Mouse (Mus musculus): ENCODE measurements at regions not wholly inside any gene's neighbourhood (a gene's known extent, or its start where the extent isn't known, plus 50 kb on each side); places are given as distances from the start of the nearest gene placed in this dataset.

DNA sequence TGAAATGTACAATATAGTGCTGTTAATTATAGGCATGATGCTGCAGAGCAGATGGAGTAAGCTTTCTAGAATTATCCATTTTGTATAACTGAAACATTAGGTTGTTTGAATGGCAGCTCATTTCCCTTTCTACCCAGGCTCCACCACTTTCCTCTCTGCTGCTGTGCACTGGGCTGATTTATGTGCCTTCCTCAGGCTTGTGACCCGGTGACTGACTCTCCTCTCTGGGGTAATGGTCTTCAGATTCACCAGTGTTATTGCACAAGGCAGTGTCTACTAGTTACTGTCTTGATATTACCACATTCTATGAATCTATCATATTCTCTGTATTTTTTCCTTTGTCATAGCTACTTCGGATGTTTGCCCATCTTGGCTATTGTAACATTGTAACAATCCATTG lies 109.4 kb upstream of the Tpk1 start:
- no peak overlapping the region for H3K9ac ChIP-seq
- H3K27me3 ChIP-seq (ENCODE audit: insufficient read depth, low read length) = no peaks in the 10 kb centered on the region
- DNase-seq = peak; percentile 15
- H3K27ac ChIP-seq (ENCODE audit: low read depth, low read length) = no peak overlapping the region
- ATAC-seq = peak; percentile 54
- H3K4me2 ChIP-seq (ENCODE audit: low read depth) = no peak overlapping the region
- H3K9me3 ChIP-seq (ENCODE audit: low read length) = no peaks in the 10 kb centered on the region
- no peak overlapping the region for H3K4me3 ChIP-seq (ENCODE audit: low read depth, low read length)
- no peaks in the 10 kb centered on the region for H3K36me3 ChIP-seq (ENCODE audit: insufficient read depth)
- no peak for TF ChIP-seq CTCF (IDR thresholded peaks at IDR 0.05; ENCODE audit: low read depth)
- H3K4me1 ChIP-seq (ENCODE audit: insufficient read depth) = no peaks in the 10 kb centered on the region
- 78% methylated on average over 2 of the region's 2 CpGs for WGBS

DNA sequence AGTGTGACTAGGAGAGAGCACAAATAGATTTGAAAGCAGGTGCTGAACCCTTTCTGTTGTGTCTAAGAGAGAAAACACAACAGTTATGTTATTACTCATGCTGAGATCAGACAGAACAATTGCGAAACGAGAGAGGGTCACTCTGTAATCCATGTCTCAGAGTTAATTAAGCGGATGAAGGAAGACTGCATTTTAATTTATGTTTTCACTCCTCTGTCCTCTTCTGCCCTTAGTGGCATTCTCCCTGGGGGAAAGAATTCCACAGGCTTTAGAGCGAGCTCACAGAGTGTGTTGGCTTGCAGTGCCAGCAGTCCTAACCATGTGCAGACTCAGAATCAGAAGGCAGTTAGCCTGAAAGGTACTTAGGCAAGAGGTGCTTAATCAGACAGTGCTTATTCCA lies 108.4 kb upstream of the Tpk1 start:
- Histone ChIP-seq H3K27ac (ENCODE audit: low read depth, low read length) (no peak overlapping the region), H3K36me3 (ENCODE audit: insufficient read depth) (no peaks in the 10 kb centered on the region), H3K9me3 (ENCODE audit: low read length) (no peaks in the 10 kb centered on the region), H3K27me3 (ENCODE audit: insufficient read depth, low read length) (no peaks in the 10 kb centered on the region), H3K4me2 (ENCODE audit: low read depth) (no peak overlapping the region), H3K9ac (no peak overlapping the region), H3K4me3 (ENCODE audit: low read depth, low read length) (no peak overlapping the region), H3K4me1 (ENCODE audit: insufficient read depth) (no peaks in the 10 kb centered on the region)
- 11% methylated on average over 4 of the region's 4 CpGs for WGBS
- ATAC-seq (peak; percentile 34; the same call in 1 of the 2 replicates), DNase-seq (peak; percentile 4)
- TF ChIP-seq CTCF (IDR thresholded peaks at IDR 0.05; ENCODE audit: low read depth) = no peak

DNA sequence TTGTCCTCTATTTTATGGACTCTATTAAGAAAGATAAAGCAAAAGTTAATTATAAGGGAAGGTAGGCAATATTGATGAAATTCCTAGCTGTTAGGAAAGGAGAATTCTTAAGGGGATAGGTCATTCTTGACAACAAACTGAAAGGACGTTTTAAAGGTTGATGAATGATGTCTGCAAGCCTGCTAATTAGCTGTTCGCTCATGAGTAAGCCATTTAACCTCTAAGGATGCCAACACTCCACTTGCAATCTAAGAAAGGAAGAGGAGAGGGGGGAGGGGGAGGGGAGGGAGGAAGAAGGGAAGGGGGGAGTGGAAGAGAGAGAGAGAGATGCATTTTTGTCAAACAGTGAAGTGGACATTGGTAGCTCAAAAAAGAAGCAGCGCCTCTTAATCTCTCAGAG lies 107.5 kb upstream of the Tpk1 start:
- WGBS = 23% methylated on average over 3 of the region's 3 CpGs
- Histone ChIP-seq H3K4me2 (ENCODE audit: low read depth) (no peak overlapping the region), H3K27ac (ENCODE audit: low read depth, low read length) (no peak overlapping the region), H3K4me1 (ENCODE audit: insufficient read depth) (no peaks in the 10 kb centered on the region), H3K36me3 (ENCODE audit: insufficient read depth) (no peaks in the 10 kb centered on the region), H3K9me3 (ENCODE audit: low read length) (no peaks in the 10 kb centered on the region), H3K9ac (no peak overlapping the region), H3K27me3 (ENCODE audit: insufficient read depth, low read length) (no peaks in the 10 kb centered on the region), H3K4me3 (ENCODE audit: low read depth, low read length) (no peak overlapping the region)
- no peak for TF ChIP-seq CTCF (IDR thresholded peaks at IDR 0.05; ENCODE audit: low read depth)
- no peak for DNase-seq
- no peak for ATAC-seq

DNA sequence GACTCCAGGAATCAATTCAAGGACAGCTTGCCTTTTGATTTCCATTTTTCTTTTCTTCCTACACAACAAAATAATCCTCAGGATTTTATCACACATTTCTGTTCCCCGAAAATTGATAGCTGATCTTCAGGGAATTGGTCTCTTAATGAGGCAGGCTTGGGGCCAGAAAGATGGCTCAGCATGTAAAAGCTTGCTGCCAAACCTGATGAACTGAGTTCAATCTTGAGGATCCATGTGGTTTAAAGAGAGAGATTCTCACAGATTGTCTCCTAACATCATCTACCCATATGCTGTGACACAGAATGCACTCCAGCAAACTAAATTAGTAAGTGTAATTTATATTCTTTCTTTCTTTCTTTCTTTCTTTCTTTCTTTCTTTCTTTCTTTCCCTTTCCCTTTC lies 99.9 kb upstream of the Tpk1 start:
- H3K4me3 ChIP-seq (ENCODE audit: low read depth, low read length) = no peak overlapping the region
- ATAC-seq (peak; percentile 59; the same call in 1 of the 2 replicates), DNase-seq (peak; percentile 59)
- no peak overlapping the region for H3K27ac ChIP-seq (ENCODE audit: low read depth, low read length)
- H3K9me3 ChIP-seq (ENCODE audit: low read length) = no peaks in the 10 kb centered on the region
- WGBS = 82% methylated on average over 1 of the region's 1 CpGs
- TF ChIP-seq CTCF (IDR thresholded peaks at IDR 0.05; ENCODE audit: low read depth) = no peak
- H3K4me1 ChIP-seq (ENCODE audit: insufficient read depth) = no peaks in the 10 kb centered on the region
- no peaks in the 10 kb centered on the region for H3K36me3 ChIP-seq (ENCODE audit: insufficient read depth)
- H3K9ac ChIP-seq = no peak overlapping the region
- no peaks in the 10 kb centered on the region for H3K27me3 ChIP-seq (ENCODE audit: insufficient read depth, low read length)
- no peak overlapping the region for H3K4me2 ChIP-seq (ENCODE audit: low read depth)
